Mouse (Mus musculus) embryo, embryonic 9.5 days (tissue): ENCODE measurements around the gene Gimap1.

Experiments used
- DNase-seq: peaks from one replicate; pipeline ENCODE4 v3.0.0-alpha.2; 2017; ENCODE audit errors: extremely low spot score

The Gimap1 gene

DNA sequence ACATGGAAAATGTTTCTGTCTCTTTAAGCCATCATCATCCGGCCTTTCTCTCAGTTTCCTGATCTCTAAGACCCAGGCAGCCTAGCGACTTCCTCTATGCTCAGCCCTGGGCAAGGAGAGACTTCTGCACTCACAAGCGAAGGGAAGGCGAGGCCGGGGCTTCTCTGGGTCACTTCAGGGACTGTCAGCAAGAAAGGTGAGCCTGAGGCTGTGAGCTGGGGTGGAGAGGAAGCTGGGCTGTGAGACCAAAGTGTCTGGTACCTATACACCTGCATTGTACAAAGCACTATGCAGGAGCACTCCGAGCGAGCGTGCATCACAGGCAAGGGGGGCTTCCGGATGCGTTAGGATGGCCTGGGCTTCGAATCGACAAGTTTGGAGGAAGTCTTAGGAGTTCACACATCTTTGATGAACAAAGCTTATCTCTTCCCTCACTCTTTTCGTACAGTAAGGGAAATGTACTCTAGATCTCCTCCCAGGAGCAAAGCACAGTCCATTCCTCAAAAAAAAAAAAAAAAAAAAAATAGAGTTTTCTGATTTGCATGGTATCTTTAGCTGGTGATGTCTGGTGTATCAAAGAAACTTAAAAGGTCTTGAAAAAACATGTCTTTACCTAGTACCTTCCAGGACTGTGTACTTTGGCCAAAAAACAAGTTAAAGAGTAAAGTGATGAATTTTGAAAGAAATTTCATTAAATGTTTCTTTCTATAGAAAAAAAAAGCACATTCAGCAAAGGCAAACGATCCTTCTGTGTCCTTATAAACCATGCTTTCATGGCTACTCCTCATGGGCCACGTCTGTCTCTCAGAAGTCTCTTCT, at the start of gene Gimap1:
Gene Gimap1 (plus strand): TSS at position 94 of the 819 bp plus-strand sequence.
- no peak for DNase-seq

DNA sequence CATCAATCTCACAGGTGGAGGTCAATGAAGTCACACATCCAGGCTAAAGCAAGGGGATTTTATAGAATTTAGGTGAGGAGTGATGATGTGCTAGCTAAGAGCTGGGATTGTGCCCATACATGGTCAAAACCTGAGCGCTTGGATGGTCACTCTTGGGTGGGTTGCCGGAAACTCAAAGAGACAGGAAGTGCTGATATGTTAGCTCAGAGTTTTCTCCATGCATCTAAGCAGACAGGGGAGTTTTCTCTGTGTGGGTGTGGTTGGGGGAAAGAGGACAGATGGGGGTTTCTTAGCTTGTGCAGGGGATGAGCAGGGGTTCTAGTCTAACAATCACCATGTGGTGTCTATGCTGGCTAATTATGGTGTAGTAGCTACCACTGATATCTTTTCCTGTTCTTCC, 49.5 kb upstream of the Gimap1 start:
- DNase-seq, result no peak

DNA sequence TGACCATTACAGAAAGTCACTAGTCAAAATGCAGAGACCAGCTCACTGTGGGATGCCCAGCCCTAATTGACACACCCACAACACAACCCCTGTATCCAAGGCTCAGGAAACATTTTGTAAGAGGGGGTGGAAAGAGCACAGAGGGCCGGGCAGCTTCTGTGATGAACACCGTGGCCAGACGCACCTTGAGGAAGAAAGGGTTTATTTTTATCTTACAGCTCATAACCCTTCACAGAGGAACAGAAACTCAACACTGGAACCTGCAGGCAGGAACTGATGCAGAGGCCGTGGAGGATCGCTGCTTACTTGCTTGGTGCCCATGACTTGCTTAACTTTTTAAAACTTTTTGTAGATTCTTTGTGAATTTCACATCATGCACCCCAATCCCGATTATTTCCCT, 45.9 kb upstream of the Gimap1 start:
- no peak for DNase-seq

DNA sequence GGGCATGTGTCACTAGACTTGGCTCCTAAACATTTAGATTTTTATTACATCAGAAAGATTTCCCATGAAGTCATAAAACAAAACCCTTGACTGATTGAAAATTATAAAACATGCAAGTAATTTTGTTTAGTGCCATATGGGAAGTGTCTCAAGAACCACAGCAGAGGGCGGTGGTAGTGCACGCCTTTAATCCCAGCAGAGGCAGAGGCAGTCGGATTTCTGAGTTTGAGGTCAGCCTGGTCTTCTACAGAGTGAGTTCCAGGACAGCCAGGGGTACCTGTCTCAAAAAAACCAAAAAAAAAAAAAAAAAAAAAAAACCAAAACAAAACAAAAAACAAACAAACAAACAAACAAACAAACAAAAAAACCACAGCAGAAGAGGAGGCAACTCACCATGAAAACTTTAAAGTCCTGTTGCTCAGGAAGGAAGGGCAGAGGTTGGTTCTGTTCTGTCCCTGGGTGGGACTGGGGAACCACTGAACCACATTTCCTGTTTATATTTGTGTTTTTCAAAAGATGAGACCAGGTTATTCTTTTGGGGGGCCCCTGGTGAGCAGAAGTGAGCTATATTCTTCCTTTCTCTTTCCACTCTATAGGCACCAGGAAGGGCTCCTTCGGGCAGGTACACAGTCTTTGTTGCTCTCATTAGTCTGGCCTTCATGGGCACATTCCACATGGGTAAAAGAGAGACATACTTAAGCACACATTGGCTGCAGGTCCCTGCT, 41.9 kb upstream of the Gimap1 start:
- DNase-seq, result no peak

DNA sequence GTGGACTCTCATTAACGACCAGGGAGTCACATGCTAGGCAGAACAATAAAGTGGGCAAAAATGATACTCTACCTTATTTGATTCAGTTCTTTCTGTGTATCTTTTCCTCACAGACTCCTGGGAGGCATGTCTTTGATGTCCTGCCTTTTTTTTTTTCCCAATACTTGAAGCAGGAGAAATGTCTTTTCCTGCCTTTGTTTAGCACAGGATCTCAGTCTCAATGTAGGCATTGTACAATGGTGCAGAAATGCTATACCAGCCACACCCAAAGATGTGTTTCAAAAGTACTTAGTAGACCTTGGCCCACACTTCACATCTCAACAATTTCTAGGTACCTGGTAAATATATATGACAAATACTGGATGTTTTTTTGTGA, 41.3 kb upstream of the Gimap1 start:
- no peak for DNase-seq

DNA sequence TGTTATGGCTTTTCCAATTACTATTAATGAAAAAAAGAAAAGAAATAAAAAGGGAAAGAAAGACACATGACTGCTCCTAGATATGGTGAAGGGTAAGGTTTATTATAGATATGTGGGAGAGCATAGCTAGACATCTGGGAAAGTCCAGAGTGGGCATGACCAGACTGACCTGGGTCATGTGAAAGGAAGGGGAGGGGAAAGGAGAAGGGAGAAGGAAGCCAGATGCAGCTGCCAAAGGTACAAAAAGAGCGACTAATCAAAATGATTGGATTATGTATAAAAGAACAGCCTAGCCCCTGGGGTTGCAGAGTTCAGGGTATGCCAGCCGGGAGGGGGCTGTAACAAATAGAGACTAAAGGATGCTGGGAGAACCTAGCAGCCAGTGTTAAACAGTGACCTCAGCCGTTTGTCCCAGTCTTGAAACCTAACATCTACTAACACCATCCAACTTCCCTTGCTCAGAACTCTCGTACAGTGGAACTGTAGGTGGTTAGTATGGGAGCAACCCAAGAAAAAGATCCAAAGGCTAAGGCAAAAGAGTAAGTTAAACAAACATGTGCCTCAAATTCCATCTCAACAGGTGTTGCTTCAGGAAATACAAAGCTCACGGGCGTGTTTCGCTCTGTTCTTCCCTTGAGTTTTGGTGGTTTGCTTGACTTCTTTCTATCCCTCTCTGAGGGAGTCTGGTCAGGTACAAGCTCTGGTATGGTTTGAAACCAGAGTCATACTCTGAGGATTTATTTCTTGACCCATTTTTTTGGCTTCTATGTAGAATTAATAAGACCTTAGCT, 40.6 kb upstream of the Gimap1 start:
- DNase-seq, result no peak

DNA sequence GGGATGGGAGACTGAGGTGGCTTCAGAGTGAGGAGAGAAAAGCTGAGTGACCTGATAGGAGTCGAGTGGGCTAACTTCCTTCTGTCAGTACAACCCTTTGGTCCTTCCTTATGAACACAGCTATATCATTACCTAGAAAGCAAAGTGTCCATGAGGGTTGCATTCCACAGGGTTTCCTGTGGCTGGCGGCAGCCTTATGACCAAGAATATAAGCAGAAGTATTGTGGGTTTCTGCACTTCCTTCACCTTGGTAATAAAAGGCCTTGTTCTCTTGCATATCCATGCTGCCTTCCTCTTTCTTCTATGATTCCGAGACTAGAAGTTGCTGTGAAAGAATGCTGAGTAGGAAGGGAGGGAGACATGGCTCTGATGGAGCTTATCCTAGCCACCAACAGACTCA, 40.0 kb upstream of the Gimap1 start:
- no peak for DNase-seq

DNA sequence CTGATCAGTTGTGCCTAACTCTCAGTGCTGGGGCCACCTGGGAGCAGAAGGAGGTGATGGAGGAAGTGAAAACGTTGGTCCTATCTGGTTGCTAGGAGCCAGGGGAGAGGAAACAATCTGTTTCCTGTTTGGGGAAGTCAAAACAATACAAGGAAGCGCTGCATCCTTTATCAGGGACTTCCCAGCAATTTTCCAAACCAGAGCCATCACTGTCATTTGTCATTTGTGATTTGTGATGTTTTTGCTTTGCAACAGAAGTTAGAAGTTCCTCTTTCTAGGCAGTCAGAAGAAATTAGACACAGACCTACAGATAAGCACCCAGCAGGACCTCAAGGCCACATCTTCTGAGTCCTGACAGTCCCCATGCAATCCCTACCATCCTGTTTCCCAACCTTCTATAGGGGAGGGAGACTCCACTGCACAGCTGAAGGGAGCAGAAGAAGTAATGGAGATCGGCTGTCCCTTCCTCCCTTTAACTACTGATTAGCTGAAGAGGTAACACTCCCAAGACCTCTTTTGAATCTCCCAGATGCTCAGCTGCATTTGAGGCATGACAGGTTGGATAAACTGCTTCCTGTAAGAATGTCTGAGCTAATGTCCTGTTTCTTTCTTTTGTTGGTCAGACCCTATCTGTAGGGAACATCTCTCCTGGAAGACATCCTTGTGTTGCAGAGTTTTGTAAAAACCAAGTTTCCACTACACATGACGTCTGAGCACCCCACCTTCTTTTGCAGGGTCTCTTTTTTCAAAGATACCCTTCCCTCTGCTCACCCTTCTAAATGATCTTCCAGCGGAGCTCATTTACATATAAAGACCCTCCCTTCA, 38.4 kb upstream of the Gimap1 start:
- no peak for DNase-seq

DNA sequence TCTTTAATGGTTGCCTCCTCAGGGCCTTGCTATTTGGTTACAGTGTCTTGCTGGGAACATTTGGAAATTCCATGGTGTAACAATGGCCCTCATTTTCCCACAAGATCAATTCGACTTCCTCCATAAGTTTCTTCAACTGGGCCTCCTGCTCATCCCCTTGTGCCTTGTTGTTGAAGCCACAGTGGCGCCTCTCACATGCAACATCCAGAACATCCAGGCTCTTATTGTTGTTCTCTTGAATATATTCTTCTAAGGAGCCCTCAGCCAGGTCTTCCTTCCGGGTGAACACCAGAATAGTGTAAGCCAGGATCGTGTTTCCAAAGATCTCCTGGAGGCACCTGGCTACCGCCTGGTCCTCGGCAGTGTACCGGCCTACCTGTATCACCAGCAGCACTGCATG, 36.7 kb upstream of the Gimap1 start:
- DNase-seq, result no peak

DNA sequence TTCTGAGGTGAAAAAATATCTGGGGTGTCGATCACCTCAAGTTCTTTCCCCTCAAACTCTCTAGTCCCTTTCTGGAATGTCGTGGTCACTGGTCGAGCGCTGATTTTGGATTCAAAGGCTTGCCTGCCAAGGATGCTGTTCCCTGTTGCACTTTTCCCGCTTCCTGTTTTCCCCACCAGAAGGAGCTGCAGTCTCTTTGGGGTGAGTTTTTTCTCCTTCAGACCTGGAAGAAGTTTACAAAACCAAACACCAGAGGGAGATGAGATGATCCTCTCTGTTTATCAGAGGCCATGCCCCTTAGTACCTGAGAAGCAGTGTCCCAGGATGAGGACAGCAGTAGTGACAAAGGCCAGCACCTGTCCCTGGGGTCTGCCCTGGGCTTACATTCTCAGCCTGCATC, 36.3 kb upstream of the Gimap1 start:
- no peak for DNase-seq

DNA sequence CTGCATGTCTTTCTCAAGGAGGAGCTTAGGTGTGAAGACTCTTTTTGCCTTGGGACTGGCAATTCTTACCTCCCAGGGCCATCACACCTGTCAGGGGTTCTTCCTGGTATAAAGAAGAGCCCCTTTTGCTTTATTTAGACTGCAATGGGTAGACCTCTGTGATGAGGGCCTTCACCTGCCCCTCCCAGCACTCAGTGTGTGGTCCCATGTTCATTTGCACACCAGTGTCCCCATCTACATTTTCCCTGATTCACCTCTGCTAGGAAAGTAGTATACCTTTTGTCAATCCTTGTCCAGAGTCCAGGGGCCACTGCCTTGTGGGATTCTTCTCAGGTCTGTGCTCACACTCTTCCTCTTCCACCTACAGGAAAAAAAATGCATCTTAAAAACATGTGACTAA, 34.7 kb upstream of the Gimap1 start:
- DNase-seq, result no peak

DNA sequence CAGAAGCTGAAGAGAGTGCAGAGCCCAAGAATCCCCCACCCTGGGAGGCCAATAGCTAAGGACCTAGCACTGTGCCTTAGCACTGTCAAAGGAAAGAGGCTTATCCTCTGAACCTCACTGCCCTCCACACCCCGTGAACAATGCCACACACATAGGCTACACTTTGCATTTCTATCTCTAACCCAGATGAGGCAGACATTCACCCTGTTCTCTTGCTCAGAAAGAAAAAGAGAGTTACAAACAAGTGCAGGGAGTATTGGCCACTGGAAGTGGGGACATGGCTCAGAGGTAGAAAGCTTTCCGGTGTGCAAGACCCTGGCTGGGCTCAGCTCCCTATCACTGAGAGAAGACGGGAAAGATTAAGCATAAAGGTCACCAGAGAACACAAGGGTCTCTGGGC, 32.7 kb upstream of the Gimap1 start:
- DNase-seq, result no peak

DNA sequence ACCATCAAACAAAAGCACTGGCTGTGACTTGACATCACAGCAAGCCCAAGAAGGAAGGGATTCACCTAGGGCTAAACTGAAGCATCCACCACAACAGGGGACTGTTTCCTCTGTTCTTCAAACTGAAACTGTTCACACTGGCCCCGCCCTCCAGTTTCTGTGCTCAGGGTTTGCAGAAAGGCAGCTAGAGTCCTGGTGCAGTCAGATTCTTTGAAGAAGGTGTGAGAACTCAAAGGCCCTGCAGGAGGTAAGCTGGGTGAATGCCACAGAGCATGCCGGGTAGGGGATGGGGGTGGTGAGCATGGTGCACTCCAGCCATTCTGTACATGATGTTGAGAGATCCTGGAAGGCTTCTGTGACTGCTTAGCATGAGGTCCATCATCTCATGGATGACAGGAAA, 20.4 kb upstream of the Gimap1 start, which contains the start of the genes Gm28053 and Gimap7:
Gene Gm28053 (plus strand): TSS at position 153 of the 400 bp plus-strand sequence.
Gene Gimap7 (plus strand): TSS at position 167 of the 400 bp plus-strand sequence.
- DNase-seq, result no peak

DNA sequence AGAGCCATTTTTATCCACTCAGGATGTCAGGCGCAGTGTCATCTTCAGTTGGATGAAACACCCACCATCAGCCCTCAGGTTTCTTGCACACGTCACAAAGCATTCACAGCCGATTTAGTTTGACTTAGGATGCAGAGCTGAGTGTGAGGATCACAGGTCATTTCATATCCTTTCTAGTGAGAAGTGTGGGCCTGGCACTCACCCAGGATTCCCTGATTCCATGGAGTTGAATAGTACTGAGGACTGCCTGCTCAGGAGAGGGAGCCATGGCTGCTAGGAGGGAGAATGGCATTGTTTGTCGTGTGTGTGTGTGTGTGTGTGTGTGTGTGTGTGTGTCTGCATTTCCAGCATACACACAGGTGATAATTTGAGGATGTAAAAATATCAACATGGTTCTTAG, 18.5 kb upstream of the Gimap1 start:
- DNase-seq, result no peak

DNA sequence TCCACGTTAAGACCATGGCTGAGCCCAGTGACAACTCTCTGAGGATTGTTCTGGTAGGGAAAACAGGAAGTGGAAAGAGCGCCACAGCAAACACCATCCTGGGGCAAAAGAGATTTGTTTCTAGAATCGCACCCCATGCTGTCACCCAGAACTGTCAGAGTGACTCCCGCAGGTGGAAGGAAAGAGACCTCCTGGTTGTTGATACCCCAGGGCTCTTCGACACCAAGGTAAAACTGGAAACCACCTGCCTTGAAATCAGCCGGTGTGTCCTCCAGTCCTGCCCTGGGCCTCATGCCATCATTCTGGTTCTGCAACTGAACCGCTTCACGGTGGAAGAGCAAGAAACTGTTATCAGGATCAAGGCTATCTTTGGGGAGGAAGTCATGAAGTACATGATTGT, 15.4 kb upstream of the Gimap1 start:
- no peak for DNase-seq

DNA sequence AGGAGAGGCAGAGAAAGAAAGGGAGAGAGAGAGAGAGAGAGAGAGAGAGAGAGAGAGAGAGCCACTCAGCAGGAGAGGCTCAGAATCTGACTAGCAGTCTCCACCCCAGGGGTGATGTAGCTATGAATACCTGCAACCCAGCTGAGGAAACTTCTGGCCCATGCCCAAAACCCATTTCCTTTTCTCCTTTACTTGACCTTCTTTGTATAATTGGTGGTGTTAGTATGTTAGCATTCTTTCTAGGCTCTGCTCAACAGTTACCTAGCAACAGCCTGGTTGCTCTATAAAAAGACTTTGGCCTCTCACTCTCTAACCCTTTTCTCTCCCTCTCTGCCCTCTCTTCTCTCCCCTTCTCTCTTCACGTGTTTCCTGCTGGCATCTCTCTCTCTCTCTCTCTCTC, 13.4 kb upstream of the Gimap1 start:
- DNase-seq, result no peak

DNA sequence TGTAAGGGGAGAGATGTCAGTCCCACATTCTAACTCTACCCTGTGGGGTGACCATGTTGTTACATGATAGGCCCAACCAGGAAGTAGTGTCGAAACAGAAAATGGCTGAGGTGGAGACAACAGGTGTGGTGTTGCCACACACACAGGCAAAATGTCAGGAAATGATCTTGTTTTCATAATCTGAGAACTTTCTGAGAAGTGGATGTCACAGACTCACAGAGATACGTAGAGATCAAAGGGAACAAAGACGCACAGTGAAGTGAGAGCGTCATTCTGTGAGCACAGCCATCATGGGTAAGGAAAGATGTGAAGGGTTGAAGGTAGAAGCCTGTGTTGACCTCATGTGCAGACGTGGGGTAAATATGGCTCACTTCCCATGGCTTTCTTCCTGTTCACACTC, 11.1 kb upstream of the Gimap1 start:
- DNase-seq, result no peak

DNA sequence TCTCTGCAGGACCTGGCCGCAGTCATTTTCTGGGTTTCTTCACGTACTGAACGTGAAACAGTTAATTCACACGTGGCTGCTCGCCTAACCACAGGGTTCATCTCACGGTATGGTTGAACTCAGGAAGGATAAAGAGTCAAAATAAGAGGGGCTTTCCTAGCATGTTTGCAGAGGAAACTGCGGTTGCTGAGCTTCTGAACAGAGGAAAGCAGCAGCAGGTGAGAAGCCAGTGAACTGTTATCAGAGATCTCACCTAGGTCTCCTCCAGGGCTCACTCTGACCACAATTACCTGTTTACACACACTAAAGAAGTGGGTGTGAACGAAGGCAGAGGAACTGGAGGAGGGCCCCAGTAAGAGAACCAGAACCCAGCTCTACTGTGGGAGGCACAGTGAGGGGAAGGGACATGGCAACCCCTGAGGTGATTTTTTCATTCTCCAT, 6.0 kb upstream of the Gimap1 start:
- DNase-seq, result no peak

DNA sequence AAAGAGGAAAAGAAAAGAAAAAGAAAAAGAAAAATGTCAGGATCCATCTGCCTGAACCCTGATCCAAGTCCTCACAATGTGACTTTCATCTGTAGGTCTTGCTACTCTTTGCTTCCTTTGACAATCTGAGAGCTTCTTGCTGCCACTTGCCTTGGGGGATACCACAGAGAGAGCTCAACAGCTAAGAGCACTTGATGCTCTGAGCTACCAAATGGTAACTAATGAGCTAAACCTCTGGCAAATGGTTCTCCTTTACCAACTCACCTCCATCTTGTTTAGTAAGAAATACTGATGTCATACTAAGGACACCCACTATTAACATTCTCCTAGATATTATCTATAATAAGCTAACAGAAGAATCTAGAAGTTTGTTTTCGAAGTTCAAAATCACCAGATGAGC, 5.2 kb upstream of the Gimap1 start:
- no peak for DNase-seq

DNA sequence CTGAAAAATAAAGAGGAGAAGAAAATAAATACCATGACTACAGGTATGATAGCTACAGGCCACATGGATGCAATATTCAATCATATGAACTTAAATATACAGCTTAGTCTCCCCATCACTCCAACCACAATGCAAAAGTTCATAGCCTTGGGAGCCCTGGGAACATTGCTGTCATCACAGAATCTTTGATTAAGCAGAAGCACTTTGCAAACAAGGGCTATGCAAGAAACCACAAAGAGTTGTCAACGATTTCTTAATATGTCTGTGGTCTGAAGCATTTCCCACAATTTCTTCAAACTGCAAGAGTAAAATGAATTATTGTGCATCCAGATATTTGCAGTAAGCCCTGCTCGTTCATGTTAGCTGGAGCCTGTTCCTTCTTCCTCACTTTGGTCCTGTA, 1.8 kb upstream of the Gimap1 start:
- DNase-seq, result no peak

DNA sequence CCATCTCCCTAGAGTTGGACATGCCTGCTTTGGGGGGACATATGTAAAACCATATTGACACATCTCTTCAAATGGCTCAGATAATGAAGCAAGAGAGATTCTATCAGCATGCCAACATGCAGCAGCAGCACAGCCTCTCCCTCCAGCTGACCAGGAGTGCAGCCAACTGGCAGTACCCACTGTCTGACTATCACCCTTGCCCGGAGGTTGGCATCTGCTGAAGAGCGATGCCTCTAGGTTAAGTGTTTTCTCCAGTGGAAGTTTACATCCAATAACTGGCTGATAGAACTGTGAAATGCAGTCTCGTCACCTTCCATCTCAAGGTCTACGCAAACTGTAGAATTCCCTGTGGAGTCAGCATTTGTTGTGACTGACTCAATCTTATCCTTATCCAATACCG, 1.2 kb upstream of the Gimap1 start:
- DNase-seq, result no peak

DNA sequence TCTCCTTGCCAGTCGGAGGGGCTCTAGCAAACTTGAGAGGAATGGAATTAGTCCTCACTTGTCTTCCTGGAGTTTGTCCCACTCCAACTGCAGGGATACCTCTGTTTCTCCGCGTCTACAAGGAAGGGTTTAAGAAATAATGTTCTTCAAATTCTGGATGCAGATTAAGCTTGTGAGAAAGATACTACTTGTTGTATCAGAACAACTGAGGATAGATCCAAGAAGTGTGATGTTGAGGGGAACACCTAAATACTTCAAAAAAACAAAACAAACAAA, 864 bp downstream of the Gimap1 start:
- no peak for DNase-seq
